Mouse (Mus musculus) mesoderm, embryonic 11.5 days (tissue): Measurements from ENCODE around the gene Efnb3.

Experiments
- DNase-seq: peaks from one replicate; pipeline ENCODE4 v3.0.0-alpha.2; 2012; ENCODE audit warnings: low read depth, low spot score

Gene Efnb3

GRCm38 (mm10) chr11:69559851-69560765 is at the start of gene Efnb3:
Efnb3 (minus strand) TSS chr11:69560205.
- peak; percentile 80 for DNase-seq

GRCm38 (mm10) chr11:69609416-69609815 is 49.4 kb upstream of the Efnb3 start:
- no peak for DNase-seq

- no peak for DNase-seq
Observed at GRCm38 (mm10) chr11:69608525-69608924, 48.5 kb upstream of the Efnb3 start.

GRCm38 (mm10) chr11:69606832-69607231 is 46.8 kb upstream of the Efnb3 start:
- DNase-seq = no peak

GRCm38 (mm10) chr11:69606491-69606795 is 46.4 kb upstream of the Efnb3 start:
- DNase-seq = no peak

- peak; percentile 81 for DNase-seq
Observed at GRCm38 (mm10) chr11:69605726-69606490, 45.9 kb upstream of the Efnb3 start, which contains the start of gene Atp1b2. Atp1b2 (minus strand) TSS chr11:69605942.

- DNase-seq = no peak
Observed at GRCm38 (mm10) chr11:69604795-69605664, 45.0 kb upstream of the Efnb3 start.

- no peak for DNase-seq
Observed at GRCm38 (mm10) chr11:69604347-69604746, 44.3 kb upstream of the Efnb3 start.

GRCm38 (mm10) chr11:69603516-69603915 is 43.5 kb upstream of the Efnb3 start:
- DNase-seq = no peak

- no peak for DNase-seq
Observed at GRCm38 (mm10) chr11:69601768-69602167, 41.8 kb upstream of the Efnb3 start.

- DNase-seq = peak; percentile 56
Observed at GRCm38 (mm10) chr11:69600098-69600497, 40.1 kb upstream of the Efnb3 start.

GRCm38 (mm10) chr11:69599436-69599835 is 39.4 kb upstream of the Efnb3 start:
- DNase-seq = no peak

- no peak for DNase-seq
Observed at GRCm38 (mm10) chr11:69594853-69595252, 34.8 kb upstream of the Efnb3 start.

- no peak for DNase-seq
Observed at GRCm38 (mm10) chr11:69592799-69593198, 32.8 kb upstream of the Efnb3 start.

GRCm38 (mm10) chr11:69591899-69592637 is 32.1 kb upstream of the Efnb3 start:
- no peak for DNase-seq

- DNase-seq = no peak
Observed at GRCm38 (mm10) chr11:69591424-69591823, 31.4 kb upstream of the Efnb3 start.

GRCm38 (mm10) chr11:69590622-69591021 is 30.6 kb upstream of the Efnb3 start:
- DNase-seq = no peak

GRCm38 (mm10) chr11:69589207-69589834 is 29.3 kb upstream of the Efnb3 start:
- no peak for DNase-seq

- no peak for DNase-seq
Observed at GRCm38 (mm10) chr11:69585718-69586325, 25.8 kb upstream of the Efnb3 start.

- no peak for DNase-seq
Observed at GRCm38 (mm10) chr11:69584937-69585336, 24.9 kb upstream of the Efnb3 start.
